In the genomic region with DNA sequence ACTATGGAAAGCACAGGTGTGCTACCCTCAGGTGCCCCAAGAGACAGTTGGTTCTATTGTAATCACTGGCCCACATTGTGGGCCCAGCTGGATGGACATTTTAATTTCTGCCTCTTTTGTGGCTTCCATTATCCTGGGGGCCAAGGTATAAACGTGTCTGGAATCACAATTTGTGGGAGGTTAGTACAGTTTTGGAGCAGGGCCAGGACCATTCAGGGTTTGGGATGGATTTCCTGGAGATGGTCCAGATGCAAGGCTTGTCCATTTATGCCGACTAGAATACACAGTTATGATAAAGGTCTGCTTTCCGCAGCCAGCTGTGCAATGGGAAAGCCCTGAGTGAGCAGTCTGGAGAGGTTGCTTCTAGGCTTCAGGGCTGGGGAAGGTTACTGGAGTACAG, we compare ENCODE assay signal across 20 mouse cellular contexts. TPM values are rescaled to one million over a fixed set of nuclear protein-coding genes. Genes with fewer than 3 reads are reported as not detected.
A peak's percentile ranks its signal among the peaks of the same experiment; 100 is the strongest.
DNase-seq lines count a peak whose midpoint lies in the region; ATAC-seq and TF ChIP-seq lines count a peak whose summit lies in the region.
"Had no signal": no experiment of that assay in that cellular context is flagged by ENCODE, and none has a peak within 500 bp of the region (broad histone marks: within the 10 kb centered on the region; RNA-seq: fewer than 3 reads in every experiment).

No protein-coding gene starts in this region.

- WGBS in hindbrain, embryonic 15.5 days, result 41% methylated on average over 3 of the region's 3 CpGs
- 64% methylated on average over 3 of the region's 3 CpGs for WGBS in hindbrain, embryonic 12.5 days
- 61% methylated on average over 3 of the region's 3 CpGs for WGBS in midbrain, postnatal 0 days
- WGBS in midbrain, embryonic 10.5 days, result 81% methylated on average over 3 of the region's 3 CpGs
- 36% methylated on average over 3 of the region's 3 CpGs for WGBS in stomach, embryonic 15.5 days

- TF ChIP-seq CTCF in midbrain, postnatal 0 days (IDR thresholded peaks at IDR 0.05), result no peak

- no peaks in the 10 kb centered on the region for H3K4me1 ChIP-seq in hindbrain, embryonic 15.5 days (replicated peaks)
- no peaks in the 10 kb centered on the region for H3K4me1 ChIP-seq in hindbrain, embryonic 12.5 days
- H3K4me1 ChIP-seq in midbrain, postnatal 0 days (ENCODE audit: insufficient read depth, low read length), result no peaks in the 10 kb centered on the region
- no peaks in the 10 kb centered on the region; the same call in 1 of the 2 replicates for H3K4me1 ChIP-seq in midbrain, embryonic 10.5 days
- H3K4me1 ChIP-seq in stomach, embryonic 15.5 days, result no peaks in the 10 kb centered on the region; the same call in 1 of the 2 replicates
- H3K4me1 ChIP-seq: embryonic facial prominence, embryonic 15.5 days; heart, embryonic 10.5 days; limb, embryonic 13.5 days had no signal

- no peak overlapping the region for H3K27ac ChIP-seq in hindbrain, embryonic 15.5 days (replicated peaks)
- no peak overlapping the region for H3K27ac ChIP-seq in hindbrain, embryonic 12.5 days
- H3K27ac ChIP-seq in midbrain, postnatal 0 days (ENCODE audit: low read depth, low read length), result no peak overlapping the region
- H3K27ac ChIP-seq in midbrain, embryonic 10.5 days (replicated peaks), result no peak overlapping the region
- H3K27ac ChIP-seq in stomach, embryonic 15.5 days, result no peak overlapping the region
- H3K27ac ChIP-seq: embryonic facial prominence, embryonic 15.5 days; heart, embryonic 10.5 days; left cerebral cortex, adult 2 months; limb, embryonic 13.5 days; macrophage had no signal

- no peaks in the 10 kb centered on the region for H3K36me3 ChIP-seq in hindbrain, embryonic 15.5 days
- H3K36me3 ChIP-seq in hindbrain, embryonic 12.5 days, result no peaks in the 10 kb centered on the region
- H3K36me3 ChIP-seq in midbrain, postnatal 0 days (ENCODE audit: insufficient read depth, low read length), result no peaks in the 10 kb centered on the region
- H3K36me3 ChIP-seq in midbrain, embryonic 10.5 days, result no peaks in the 10 kb centered on the region
- H3K36me3 ChIP-seq in stomach, embryonic 15.5 days, result no peaks in the 10 kb centered on the region
- H3K36me3 ChIP-seq: embryonic facial prominence, embryonic 15.5 days; heart, embryonic 10.5 days; limb, embryonic 13.5 days had no signal

- peak; percentile 65 for ATAC-seq in hindbrain, embryonic 15.5 days (ENCODE audit: low FRiP score, low read depth)
- ATAC-seq in hindbrain, embryonic 12.5 days (ENCODE audit: low FRiP score), result no peak
- no peak for ATAC-seq in midbrain, postnatal 0 days (ENCODE audit: low FRiP score)
- ATAC-seq in stomach, embryonic 15.5 days (ENCODE audit: insufficient read depth, low FRiP score, low read depth), result peak; percentile 53; the same call in 1 of the 2 replicates
- no peak for ATAC-seq in erythroid progenitor cell, adult 5-6 weeks (replicated peaks; ENCODE audit: low FRiP score, poor library complexity, severe bottlenecking)
- ATAC-seq: Patski had no signal

- DNase-seq in cerebellum, postnatal 10 days, result peak; percentile 56 to 61
- no peak for DNase-seq in cerebellum, adult 9-10 months
- DNase-seq in midbrain, postnatal 0 days (ENCODE audit: low spot score), result peak; percentile 61
- DNase-seq in midbrain, embryonic 10.5 days (ENCODE audit: low spot score), result no peak
- DNase-seq: gastrocnemius, postnatal 25 days; kidney, adult 9 months; lung, adult 18-20 months; retina, postnatal 1 day; thymus, postnatal 25 days had no signal

- H3K9ac ChIP-seq in hindbrain, embryonic 15.5 days, result no peak overlapping the region
- H3K9ac ChIP-seq in hindbrain, embryonic 12.5 days, result no peak overlapping the region
- H3K9ac ChIP-seq in midbrain, postnatal 0 days (replicated peaks; ENCODE audit: low read length, poor library complexity, severe bottlenecking), result no peak overlapping the region
- no peak overlapping the region for H3K9ac ChIP-seq in stomach, embryonic 15.5 days
- H3K9ac ChIP-seq: embryonic facial prominence, embryonic 15.5 days; limb, embryonic 13.5 days had no signal

- no peak overlapping the region for H3K4me3 ChIP-seq in hindbrain, embryonic 15.5 days
- H3K4me3 ChIP-seq in hindbrain, embryonic 12.5 days, result no peak overlapping the region
- no peak overlapping the region for H3K4me3 ChIP-seq in midbrain, postnatal 0 days (ENCODE audit: low read depth, low read length)
- no peak overlapping the region for H3K4me3 ChIP-seq in midbrain, embryonic 10.5 days
- no peak overlapping the region for H3K4me3 ChIP-seq in stomach, embryonic 15.5 days (replicated peaks)
- H3K4me3 ChIP-seq: embryonic facial prominence, embryonic 15.5 days; heart, embryonic 10.5 days; left cerebral cortex, adult 2 months; limb, embryonic 13.5 days had no signal

- no peak overlapping the region for H3K4me2 ChIP-seq in hindbrain, embryonic 15.5 days
- no peak overlapping the region for H3K4me2 ChIP-seq in hindbrain, embryonic 12.5 days (replicated peaks)
- no peak overlapping the region for H3K4me2 ChIP-seq in midbrain, postnatal 0 days (ENCODE audit: low read depth, low read length, poor library complexity, severe bottlenecking)
- no peak overlapping the region for H3K4me2 ChIP-seq in stomach, embryonic 15.5 days
- H3K4me2 ChIP-seq: embryonic facial prominence, embryonic 15.5 days; limb, embryonic 13.5 days had no signal

- no peaks in the 10 kb centered on the region for H3K9me3 ChIP-seq in hindbrain, embryonic 15.5 days
- no peaks in the 10 kb centered on the region for H3K9me3 ChIP-seq in hindbrain, embryonic 12.5 days (replicated peaks)
- H3K9me3 ChIP-seq in midbrain, postnatal 0 days (ENCODE audit: low read length), result no peaks in the 10 kb centered on the region
- no peaks in the 10 kb centered on the region for H3K9me3 ChIP-seq in midbrain, embryonic 10.5 days (replicated peaks)
- H3K9me3 ChIP-seq in stomach, embryonic 15.5 days, result no peaks in the 10 kb centered on the region
- H3K9me3 ChIP-seq: embryonic facial prominence, embryonic 15.5 days; heart, embryonic 10.5 days; limb, embryonic 13.5 days had no signal

- H3K27me3 ChIP-seq in hindbrain, embryonic 15.5 days, result no peaks in the 10 kb centered on the region
- H3K27me3 ChIP-seq in hindbrain, embryonic 12.5 days, result no peaks in the 10 kb centered on the region
- no peaks in the 10 kb centered on the region for H3K27me3 ChIP-seq in midbrain, postnatal 0 days (ENCODE audit: insufficient read depth, low read length)
- no peaks in the 10 kb centered on the region for H3K27me3 ChIP-seq in midbrain, embryonic 10.5 days (ENCODE audit: low read depth, poor library complexity, severe bottlenecking)
- H3K27me3 ChIP-seq in stomach, embryonic 15.5 days (replicated peaks), result no peaks in the 10 kb centered on the region
- H3K27me3 ChIP-seq: CH12.LX; embryonic facial prominence, embryonic 15.5 days; limb, embryonic 13.5 days; Patski had no signal

RNA-seq across cellular contexts. Expression of a gene that starts 13.7 kb away (rescaled TPM):
- 16.8 and 17.8 TPM in 2 replicates for polyA plus RNA-seq in hindbrain, embryonic 15.5 days (2015; fragmentation: Nextera tagmentation; extraction: Ambion mirVana)
- 25.3 and 25.7 TPM in 2 replicates for polyA plus RNA-seq in hindbrain, embryonic 12.5 days (2016; fragmentation: Nextera tagmentation; extraction: Ambion mirVana)
- total RNA-seq in midbrain, postnatal 0 days (2014; rRNA removed), result 59.2 and 73.0 TPM in 2 replicates
- polyA plus RNA-seq in midbrain, postnatal 0 days (2015; fragmentation: Nextera tagmentation; extraction: Ambion mirVana), result 18.2 and 22.9 TPM in 2 replicates
- 16.0 and 16.2 TPM in 2 replicates for polyA plus RNA-seq in midbrain, embryonic 10.5 days (2016; fragmentation: Nextera tagmentation; extraction: Ambion mirVana)
- 13.2 and 14.7 TPM in 2 replicates for polyA plus RNA-seq in stomach, embryonic 15.5 days (2015; fragmentation: Nextera tagmentation; extraction: Ambion mirVana)
- 5.9 and 7.9 TPM in 2 replicates for total RNA-seq in erythroid progenitor cell, adult 5-6 weeks (2015; ENCODE audit: low replicate concordance)
- 1.7 and 3.2 TPM in 2 replicates for total RNA-seq in erythroid progenitor cell, adult 5-6 weeks (2017; ENCODE audit: low replicate concordance)

Comparison
In these comparisons a context has a peak if more than half of its experiments do, and no peak if none do; other contexts are left out.
1. DNase-seq: peak in cerebellum, postnatal 10 days (2 of 2) and midbrain, postnatal 0 days (single experiment); none in cerebellum, adult 9-10 months (single experiment) and midbrain, embryonic 10.5 days (single experiment).
2. ATAC-seq: peak in hindbrain, embryonic 15.5 days (single experiment) and stomach, embryonic 15.5 days (single experiment); none in hindbrain, embryonic 12.5 days (single experiment), midbrain, postnatal 0 days (single experiment) and erythroid progenitor cell, adult 5-6 weeks (single experiment).